Mouse (Mus musculus): Measurements from ENCODE around the gene Gas2l3.
A peak's percentile ranks its signal among the peaks of the same experiment; 100 is the strongest.

Gas2l3 gene

DNA sequence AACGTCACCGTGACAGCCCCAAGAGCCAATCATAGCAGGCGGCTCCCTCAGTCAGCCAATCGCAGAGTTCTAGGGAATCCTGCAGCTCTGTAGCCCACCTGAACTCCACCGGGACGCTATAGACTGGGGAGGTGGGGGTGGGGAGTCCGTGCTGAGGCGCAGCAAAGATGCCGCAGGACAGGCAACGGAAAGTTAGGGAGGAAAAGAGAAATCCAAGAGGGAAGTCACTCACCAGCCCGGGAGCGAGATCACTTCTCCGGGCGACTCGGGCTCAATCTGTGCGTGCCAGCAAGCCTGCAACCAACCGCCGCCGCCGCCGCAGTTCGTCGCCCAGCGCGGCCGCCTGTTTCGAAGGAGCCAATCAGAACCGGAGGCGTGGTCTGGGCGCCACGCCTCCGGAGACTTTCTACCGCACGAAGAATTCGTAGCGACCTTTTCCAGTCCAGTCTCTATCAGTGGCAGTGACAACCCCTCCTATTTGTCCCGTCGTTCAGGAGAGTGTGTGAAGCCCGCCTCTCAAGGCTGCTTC, at the start of gene Gas2l3:
Gene Gas2l3 (minus strand): TSS at position 345 of the 529 bp plus-strand sequence.
- DNase-seq: peak; percentile 88 to 94

- no peak for DNase-seq
These were observed 47.6 kb upstream of the Gas2l3 start for GRCm38 (mm10) chr10:89491321-89491720.

DNA sequence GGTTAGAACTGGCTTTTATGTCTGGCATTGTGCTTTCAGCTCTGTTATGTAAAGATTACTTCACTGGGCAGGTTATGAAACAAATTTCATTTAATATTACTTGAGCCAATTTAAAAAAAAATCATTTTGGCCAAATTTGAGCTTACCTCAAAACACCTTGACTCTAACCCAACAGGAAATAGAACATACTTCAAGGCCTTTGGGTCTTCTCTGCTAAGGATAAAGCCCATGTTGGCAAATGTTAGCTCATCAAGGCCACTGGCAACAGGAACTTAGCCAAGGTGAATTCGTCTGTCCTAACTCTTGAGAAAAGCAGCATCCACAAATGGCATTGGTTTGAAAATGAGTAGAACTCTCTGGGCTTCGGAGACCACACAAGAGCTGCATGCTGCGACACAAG, 46.5 kb upstream of the Gas2l3 start:
- no peak for DNase-seq

DNA sequence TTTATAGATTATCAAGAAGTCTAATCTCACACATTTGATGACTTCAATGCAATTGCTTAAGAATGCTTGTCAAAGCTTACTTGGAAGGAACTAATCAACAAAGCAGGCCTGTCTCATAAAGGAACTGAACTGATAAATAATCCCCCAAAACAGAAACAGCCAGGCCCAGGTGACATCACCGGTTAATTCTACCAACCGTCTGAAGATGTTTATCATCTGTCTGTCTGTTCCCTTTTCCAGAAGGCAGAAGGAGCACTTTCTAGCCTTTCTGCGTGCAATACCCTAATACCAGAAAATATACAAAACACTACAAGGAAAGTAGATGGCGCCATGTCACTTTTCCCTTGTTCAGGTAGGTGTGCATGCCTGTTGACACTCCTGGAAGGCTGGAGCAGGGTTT, 45.7 kb upstream of the Gas2l3 start:
- DNase-seq: peak in 1 of 2 experiments; percentile 16

- no peak for DNase-seq
These were observed 43.4 kb upstream of the Gas2l3 start for GRCm38 (mm10) chr10:89486995-89487742.

DNA sequence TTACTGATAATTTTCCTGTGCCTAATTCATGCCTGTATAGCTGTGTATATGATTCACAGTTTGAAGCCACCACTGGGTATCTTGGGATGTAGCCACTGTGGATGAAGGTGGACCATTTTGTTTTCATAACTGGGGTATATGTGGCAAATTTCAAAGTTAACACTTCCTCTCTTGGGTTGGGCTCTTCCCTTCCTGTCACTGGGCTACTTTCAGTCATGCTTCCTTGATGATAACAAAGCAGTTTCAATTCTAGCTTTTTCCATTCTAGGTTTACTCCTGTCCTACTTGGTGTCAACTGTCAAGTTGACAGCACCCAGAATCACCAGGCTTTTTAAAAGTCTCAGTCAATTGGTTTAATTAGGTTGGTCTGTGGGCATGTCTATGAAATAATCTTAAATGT, 41.1 kb upstream of the Gas2l3 start:
- DNase-seq: no peak

- DNase-seq: no peak
These were observed 40.2 kb upstream of the Gas2l3 start for GRCm38 (mm10) chr10:89483812-89484602.

GRCm38 (mm10) chr10:89483113-89483512, 39.3 kb upstream of the Gas2l3 start:
- DNase-seq: no peak

- no peak for DNase-seq
These were observed 38.4 kb upstream of the Gas2l3 start for GRCm38 (mm10) chr10:89482142-89482681.

DNA sequence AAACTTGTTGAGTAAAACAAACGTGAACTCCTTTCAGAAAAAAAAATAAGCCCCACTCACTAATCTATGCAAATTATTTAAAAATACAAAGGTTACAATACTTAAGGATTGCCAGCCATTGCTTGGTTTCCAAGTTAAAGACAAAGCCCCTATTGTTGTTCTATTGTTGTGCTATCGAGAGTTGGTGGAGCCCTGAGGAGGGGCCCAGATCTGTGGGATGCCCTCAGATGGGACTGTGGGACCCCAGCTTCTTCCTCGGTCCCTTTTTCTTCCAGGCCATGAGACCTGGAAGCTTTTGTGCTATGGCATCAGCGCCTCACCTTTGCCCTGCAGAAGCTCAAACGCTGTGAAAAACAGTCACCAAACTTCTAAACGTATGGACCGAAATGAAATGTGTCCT, 37.9 kb upstream of the Gas2l3 start:
- DNase-seq: no peak

DNA sequence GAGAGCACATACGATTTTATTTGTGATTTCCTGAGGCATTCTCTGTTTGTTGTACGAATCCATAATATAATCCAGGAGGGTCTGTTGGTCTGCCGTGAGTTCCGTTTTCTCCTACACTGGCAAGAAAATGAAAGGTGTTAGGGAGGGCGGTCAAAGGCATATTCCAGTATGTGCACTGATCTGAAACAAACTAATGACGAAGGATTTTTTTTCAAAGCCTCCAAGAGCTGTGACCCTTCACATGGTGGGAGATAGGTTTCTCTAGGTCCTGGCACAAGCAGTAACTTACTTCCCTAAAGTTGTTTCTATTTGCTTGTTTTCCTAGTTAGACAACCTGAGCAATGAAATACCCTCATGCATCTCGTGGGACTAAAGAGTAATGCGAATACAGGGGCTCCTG, 35.0 kb upstream of the Gas2l3 start:
- DNase-seq: no peak

GRCm38 (mm10) chr10:89470596-89471353, 27.0 kb upstream of the Gas2l3 start:
- peak in 1 of 2 experiments; percentile 30 for DNase-seq

DNA sequence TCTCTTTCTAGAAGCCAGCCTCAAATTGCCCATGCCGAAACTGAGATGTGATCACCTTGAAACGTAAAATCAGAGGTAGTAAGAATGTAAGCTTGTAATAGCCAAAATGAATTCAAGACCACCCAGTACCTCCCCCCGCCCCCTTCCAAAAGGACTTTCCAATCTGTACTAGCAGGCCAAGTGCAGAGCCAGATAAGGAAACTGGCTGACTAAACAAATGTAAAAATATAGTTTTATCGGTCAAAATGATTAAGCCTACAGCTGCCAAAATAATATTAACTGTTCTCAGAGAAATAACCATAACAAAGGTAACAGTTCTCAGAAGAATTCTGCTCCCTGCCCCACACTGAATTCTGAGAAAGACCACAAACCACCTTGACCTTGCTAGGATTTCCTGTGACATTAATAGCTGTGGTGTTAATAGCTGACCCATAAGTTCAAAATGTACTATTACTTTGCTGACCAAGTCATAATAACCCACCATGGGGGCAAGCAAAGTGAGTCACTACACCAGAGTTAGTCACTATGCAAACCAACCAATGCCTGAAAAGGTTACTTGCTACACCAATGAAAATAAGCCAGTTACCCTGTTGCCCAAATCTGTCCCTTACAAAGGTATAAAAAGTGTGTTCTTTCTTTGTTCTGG, 21.1 kb upstream of the Gas2l3 start:
- no peak for DNase-seq

DNA sequence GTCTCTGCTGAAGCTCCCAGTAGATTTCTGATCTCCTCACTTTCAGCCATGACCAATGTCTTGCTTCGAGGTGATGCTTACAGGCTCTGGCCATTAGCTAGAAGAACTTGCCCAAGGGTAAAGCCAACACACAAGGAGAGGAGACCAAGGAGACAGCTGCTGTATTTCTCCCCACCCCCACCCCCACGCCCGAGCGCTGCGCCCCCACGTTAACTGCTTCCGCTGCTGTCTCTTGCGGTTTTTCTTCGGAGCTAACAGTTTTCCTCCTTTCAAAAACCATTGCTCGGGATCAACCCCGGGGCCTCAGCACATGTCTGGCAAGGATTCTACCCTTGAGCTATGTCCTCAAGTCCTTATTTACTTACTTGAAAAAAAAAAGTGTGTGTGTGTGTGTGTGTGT, 19.1 kb upstream of the Gas2l3 start:
- no peak for DNase-seq

DNA sequence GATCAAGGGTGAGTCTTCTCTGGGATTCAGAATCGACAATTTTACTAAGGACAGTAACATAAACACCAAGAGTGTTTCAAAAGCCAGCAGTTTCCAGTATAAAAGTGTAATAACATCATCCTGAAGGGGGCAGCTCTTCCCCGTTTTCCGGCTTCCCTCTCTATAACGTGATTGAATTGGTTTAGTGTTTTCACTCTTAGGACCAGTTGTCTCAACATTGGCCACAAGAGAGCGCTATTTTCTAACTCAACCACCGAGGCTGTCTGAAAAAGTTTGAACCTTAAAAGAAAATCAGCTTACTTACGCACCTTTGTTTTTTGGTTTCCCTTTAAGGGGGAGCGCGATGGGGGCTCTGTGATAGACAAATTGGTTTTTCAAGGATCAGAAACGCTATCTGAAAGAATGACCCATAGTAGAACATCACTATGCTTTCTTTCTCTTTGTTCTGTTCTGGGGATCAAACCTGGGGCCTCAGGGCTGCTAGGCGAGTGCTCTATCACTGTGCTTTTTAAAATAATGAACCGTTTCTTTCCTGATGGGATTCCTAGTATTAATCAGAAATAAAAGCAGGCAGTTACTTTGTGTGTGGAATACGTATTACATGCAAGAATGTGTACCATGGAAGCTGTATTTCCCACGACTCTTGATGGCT, 18.2 kb upstream of the Gas2l3 start:
- DNase-seq: peak; percentile 63 to 86

- DNase-seq: no peak
These were observed 17.2 kb upstream of the Gas2l3 start for GRCm38 (mm10) chr10:89460972-89461371.

- peak in 1 of 2 experiments; percentile 64 for DNase-seq
These were observed 15.0 kb upstream of the Gas2l3 start for GRCm38 (mm10) chr10:89458770-89459169.

- DNase-seq: no peak
These were observed 10.0 kb upstream of the Gas2l3 start for GRCm38 (mm10) chr10:89453794-89454193.

- no peak for DNase-seq
These were observed 9.4 kb upstream of the Gas2l3 start for GRCm38 (mm10) chr10:89453068-89453641.

GRCm38 (mm10) chr10:89450411-89450810, 6.6 kb upstream of the Gas2l3 start:
- no peak for DNase-seq

DNA sequence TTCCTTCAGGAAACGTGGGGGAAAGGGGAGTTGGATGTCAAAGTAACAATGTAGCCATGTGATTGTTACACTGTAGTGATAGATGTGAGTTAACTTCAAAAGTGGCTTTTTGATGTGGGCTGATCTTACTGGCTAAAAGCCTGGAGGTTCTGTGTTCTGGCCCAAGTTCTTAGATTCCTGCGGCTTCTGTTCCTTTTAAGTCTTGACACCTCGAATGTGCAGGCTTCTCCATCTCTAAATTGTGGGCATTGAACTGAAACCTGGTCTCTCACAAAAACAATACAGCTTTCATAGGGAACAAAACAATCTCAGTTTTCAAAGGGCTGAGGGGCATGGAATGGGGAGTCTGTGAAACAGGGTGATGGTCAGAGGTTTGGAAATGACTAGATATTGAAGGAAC, 614 bp upstream of the Gas2l3 start:
- no peak for DNase-seq

Data from kidney, postnatal 25 days (tissue).